Mouse (Mus musculus) heart, adult 2 months (tissue): ENCODE data around the gene Msi2. TPM values are rescaled to one million over a fixed set of nuclear protein-coding genes. Genes with fewer than 3 reads are reported as not detected.

Experiments
- DNase-seq, 2 experiments: peaks; one replicate each; pipeline ENCODE4 v3.0.0; 2021
- H3K27ac ChIP-seq: fragments of 200-600 bp; 2 replicates; pipeline ENCODE4 v1.8.1; 2022
- H3K27me3 ChIP-seq: fragments of 200-500 bp; 2 replicates; pipeline ENCODE4 v1.6.1; 2012; ENCODE audit warnings: mild to moderate bottlenecking, low read length, inconsistent platforms, mixed read lengths; ENCODE audit not compliant: control insufficient read depth, insufficient read depth
- H3K36me3 ChIP-seq: fragments of 200-500 bp; 2 replicates; pipeline ENCODE4 v1.6.1; 2012; ENCODE audit warnings: low read length, inconsistent platforms; ENCODE audit not compliant: control insufficient read depth, insufficient read depth
- H3K4me1 ChIP-seq: fragments of 200-500 bp; 2 replicates; pipeline ENCODE4 v1.6.1; 2011; ENCODE audit warnings: low read length; ENCODE audit not compliant: control insufficient read depth, insufficient read depth
- H3K4me3 ChIP-seq: fragments of 200-600 bp; 2 replicates; pipeline ENCODE4 v1.8.1; 2022
- H3K79me2 ChIP-seq: fragments of 200-500 bp; replicated peaks from 2 replicates; pipeline ENCODE4 v1.6.1; 2012; ENCODE audit warnings: mild to moderate bottlenecking, inconsistent platforms, low read length, moderate library complexity, mixed read lengths; ENCODE audit not compliant: control insufficient read depth, insufficient read depth
- H3K9ac ChIP-seq: fragments of 200-500 bp; 2 replicates; pipeline ENCODE4 v1.6.1; 2012; ENCODE audit warnings: low read depth, mild to moderate bottlenecking, control low read depth, inconsistent platforms, low read length, mixed read lengths
- CTCF ChIP-seq: fragments of 200-600 bp; IDR thresholded peaks from 2 replicates; pipeline ENCODE4 v1.8.1; 2022; ENCODE audit warnings: antibody characterized with exemption, mild to moderate bottlenecking, moderate library complexity
- EP300 ChIP-seq: fragments of 200-500 bp; IDR thresholded peaks from 2 replicates; pipeline ENCODE4 v1.6.1; 2011; ENCODE audit warnings: low read depth, low read length, control low read depth; ENCODE audit not compliant: insufficient read depth
- POLR2A ChIP-seq: fragments of 200-500 bp; IDR thresholded peaks from 2 replicates; pipeline ENCODE4 v1.6.1; 2011; ENCODE audit warnings: mild to moderate bottlenecking, low read depth, low read length, control low read depth; ENCODE audit not compliant: insufficient read depth
- WGBS: fragments of 180-500 bp; shearing (Covaris S2); methylation state at CpG from one replicate; pipeline ENCODE4 v1.1.7; 2018; 5-methylcytosine and 5-hydroxymethylcytosine counted together
- intact Hi-C: fragments of 180-260 bp; cut with DNase I; formaldehyde crosslinking; loops from one replicate; pipeline ENCODE4 v1.15.1; 2025
- polyA plus RNA-seq: library from polyadenylated mRNA; depleted of rRNA; stranded (reverse); fragments of >200 nt; gene quantifications from 2 replicates; pipeline ENCODE4 v1.2.3, GENCODE M21; 2012
- total RNA-seq, 2 experiments: library from RNA; stranded (reverse); gene quantifications; 2 replicates each; pipeline ENCODE4 v1.2.3; 2021

Msi2 gene
- total and polyA plus RNA-seq, 3 experiments: 42.5 to 208 (median 176) TPM

DNA sequence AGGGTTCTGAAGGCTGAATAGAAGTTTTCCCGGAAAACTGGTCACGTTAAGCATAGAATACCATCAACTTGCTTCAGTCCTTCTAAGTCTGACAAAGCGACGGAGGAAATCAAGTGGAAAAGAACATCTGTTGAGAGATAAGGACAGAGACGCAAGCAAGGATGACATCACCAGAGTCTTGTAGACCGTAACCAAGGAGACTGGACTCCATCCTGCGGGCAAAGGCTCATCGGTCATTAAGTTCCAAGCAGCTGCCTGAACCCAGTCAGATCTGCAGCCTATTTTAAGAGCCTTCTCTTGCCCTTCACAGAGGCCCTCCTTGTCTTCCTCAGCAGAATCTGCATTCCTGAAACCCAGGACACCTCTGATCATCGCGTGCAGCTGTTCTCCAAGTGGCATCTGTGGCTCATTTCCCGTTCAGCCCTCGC, 113.2 kb downstream of the Msi2 start:
- peak in 1 of 2 experiments; percentile 69 for DNase-seq
- intact Hi-C loops: no loop called here
- Histone ChIP-seq H3K27me3 (no peaks in the 10 kb centered on the region), H3K4me3 (no peak overlapping the region), H3K4me1 (peaks cover 18% of the 10 kb centered on the region), H3K36me3 (peaks cover 3% of the 10 kb centered on the region), H3K79me2 (no peaks in the 10 kb centered on the region), H3K27ac (peak overlapping the region; percentile 44), H3K9ac (no peak overlapping the region)
- 26% methylated on average over 12 of the region's 12 CpGs for WGBS
- no peak for TF ChIP-seq POLR2A
- no peak for TF ChIP-seq CTCF
- TF ChIP-seq EP300: 0 out of 2 replicates have a peak, but pooled peaks have one; percentile 13

DNA sequence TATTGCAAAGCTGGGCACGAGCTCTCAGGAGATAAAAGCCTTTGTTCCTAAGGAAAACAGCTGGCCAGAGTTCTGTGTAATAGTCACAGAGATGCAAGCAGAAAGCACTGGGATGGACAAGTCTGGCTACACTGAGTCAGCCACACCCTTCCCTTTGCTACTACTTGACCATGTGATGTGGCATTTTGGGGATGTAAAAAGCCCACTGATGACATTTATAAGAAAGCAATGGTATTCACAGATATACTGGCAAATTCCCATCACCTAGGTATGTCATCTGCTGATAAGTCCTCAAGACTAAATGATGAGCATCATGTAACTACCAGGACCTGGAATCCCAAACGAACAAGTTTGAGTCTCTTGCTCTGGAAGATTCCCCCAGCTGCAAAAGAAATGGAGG, 113.7 kb downstream of the Msi2 start:
- peak overlapping the region; percentile 43 for H3K27ac ChIP-seq
- H3K4me1 ChIP-seq: peaks cover 18% of the 10 kb centered on the region
- H3K4me3 ChIP-seq: no peak overlapping the region
- DNase-seq: no peak
- H3K79me2 ChIP-seq: no peaks in the 10 kb centered on the region
- intact Hi-C loops: no loop called here
- H3K36me3 ChIP-seq: peaks cover 3% of the 10 kb centered on the region
- WGBS: 58% methylated on average over 2 of the region's 2 CpGs
- no peaks in the 10 kb centered on the region for H3K27me3 ChIP-seq
- no peak for TF ChIP-seq POLR2A
- TF ChIP-seq CTCF: no peak
- no peak for TF ChIP-seq EP300
- H3K9ac ChIP-seq: no peak overlapping the region

DNA sequence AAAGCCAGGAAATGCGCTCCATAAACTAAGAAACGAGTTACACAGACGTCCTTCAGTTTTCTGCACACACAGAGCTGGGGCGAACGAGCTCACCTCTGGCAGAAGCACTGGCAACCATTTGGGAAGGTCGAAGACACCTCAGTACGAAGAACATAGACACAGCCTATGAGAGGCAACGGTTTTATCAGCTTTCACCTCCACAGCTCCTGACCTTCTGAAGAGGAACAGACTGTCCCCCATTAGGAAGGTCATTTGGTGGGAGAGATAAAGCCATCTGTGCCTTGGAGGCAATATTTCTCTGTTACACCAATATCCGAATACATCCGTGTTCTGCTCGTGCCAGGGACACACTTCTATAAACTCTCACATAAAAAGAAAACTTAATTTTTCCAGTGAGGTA, 114.9 kb downstream of the Msi2 start:
- DNase-seq: no peak
- no peak overlapping the region for H3K27ac ChIP-seq
- H3K27me3 ChIP-seq: no peaks in the 10 kb centered on the region
- peaks cover 18% of the 10 kb centered on the region for H3K4me1 ChIP-seq
- no peaks in the 10 kb centered on the region for H3K79me2 ChIP-seq
- no peak for TF ChIP-seq CTCF
- TF ChIP-seq POLR2A: no peak
- no peak for TF ChIP-seq EP300
- 81% methylated on average over 11 of the region's 11 CpGs for WGBS
- H3K9ac ChIP-seq: no peak overlapping the region
- peaks cover under 1% of the 10 kb centered on the region for H3K36me3 ChIP-seq
- intact Hi-C loops: no loop called here
- no peak overlapping the region for H3K4me3 ChIP-seq

DNA sequence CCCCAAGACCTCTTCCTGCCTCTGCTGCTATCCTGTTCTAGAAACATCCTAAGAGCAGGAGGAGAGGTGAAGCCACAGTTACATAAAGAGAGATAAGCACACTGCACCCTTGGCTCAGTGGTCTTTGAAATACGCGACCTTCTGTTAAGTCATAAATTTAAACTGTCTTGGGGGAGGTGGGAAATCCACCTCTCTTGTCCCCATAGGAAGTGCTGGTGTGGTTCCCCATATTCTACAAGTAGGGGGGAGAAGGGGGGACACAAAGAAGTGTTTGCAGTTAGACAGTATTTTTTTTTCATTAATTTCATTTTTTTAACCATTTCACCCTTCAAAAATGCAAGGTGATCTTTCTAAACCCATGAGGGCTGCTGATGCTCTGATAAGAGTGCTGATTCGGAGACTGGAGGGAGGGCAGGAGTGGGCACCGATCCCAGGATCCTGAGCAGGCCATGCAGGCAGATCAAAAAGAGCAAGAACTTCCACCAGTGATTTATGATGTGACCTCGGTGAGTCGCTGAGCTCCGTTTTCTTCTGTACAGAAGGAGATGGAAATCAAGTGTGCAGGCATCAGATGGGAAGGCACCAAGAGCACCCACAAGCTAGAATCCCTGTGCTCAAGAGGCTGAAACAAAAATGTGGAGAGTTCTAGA, 115.7 kb downstream of the Msi2 start:
- intact Hi-C loops: no loop called here
- Histone ChIP-seq H3K27me3 (no peaks in the 10 kb centered on the region), H3K9ac (no peak overlapping the region), H3K4me1 (peaks cover 17% of the 10 kb centered on the region), H3K36me3 (peaks cover 2% of the 10 kb centered on the region; the same call in 1 of the 2 replicates), H3K4me3 (no peak overlapping the region), H3K27ac (no peak overlapping the region), H3K79me2 (no peaks in the 10 kb centered on the region)
- 78% methylated on average over 7 of the region's 7 CpGs for WGBS
- no peak for DNase-seq
- TF ChIP-seq EP300 (no peak), POLR2A (no peak), CTCF (no peak)

DNA sequence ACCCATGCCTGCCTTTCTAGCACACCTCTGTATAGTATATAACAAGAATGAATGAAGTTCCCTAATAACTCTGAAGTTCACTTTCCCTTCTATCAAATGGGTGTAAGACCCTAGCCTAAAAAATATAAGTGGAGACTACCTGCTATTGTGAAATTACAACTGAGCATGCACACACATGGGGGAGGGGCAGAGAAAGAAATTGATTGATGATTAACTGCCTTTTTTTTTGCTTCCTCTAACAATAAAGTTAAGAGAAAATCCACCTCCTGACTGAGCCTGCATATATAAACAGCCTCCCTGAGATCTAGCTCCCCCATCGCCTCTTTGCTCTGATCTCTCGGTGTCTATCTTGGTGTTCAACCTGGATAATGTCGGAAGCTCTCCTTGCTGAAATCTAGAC, 118.1 kb downstream of the Msi2 start:
- Histone ChIP-seq H3K9ac (no peak overlapping the region), H3K27me3 (no peaks in the 10 kb centered on the region), H3K4me1 (peaks cover 10% of the 10 kb centered on the region), H3K4me3 (no peak overlapping the region), H3K79me2 (no peaks in the 10 kb centered on the region), H3K27ac (peak overlapping the region; percentile 82; the same call in 1 of the 2 replicates), H3K36me3 (peaks cover 2% of the 10 kb centered on the region; the same call in 1 of the 2 replicates)
- TF ChIP-seq CTCF (no peak), EP300 (no peak), POLR2A (no peak)
- WGBS: over 99% methylated on average over 3 of the region's 3 CpGs
- intact Hi-C loops: no loop called here
- no peak for DNase-seq
